ENCODE assay signal across 17 mouse cellular contexts in genomic region chr11:117040829-117041228, GRCm38 (mm10).
"Had no signal": no experiment of that assay in that cellular context is flagged by ENCODE, and none has a peak within 500 bp of the region (broad histone marks: within the 10 kb centered on the region; RNA-seq: fewer than 3 reads in every experiment).

No protein-coding gene starts in this region.

- DNase-seq: kidney, adult 11 months; kidney, adult 8-10 months; kidney, postnatal 10 days; kidney, postnatal 36 days; left cerebral cortex, postnatal 4 days; liver, embryonic 13.5 days; lung, adult 2 months; lung, postnatal 14 days; lung, postnatal 4 days; thymus, adult 18-20 months; thymus, postnatal 36 days had no signal

- H3K9ac ChIP-seq: kidney, embryonic 15.5 days; liver, embryonic 13.5 days; midbrain, embryonic 15.5 days; neural tube, embryonic 15.5 days had no signal

- ATAC-seq: midbrain, embryonic 15.5 days had no signal

- H3K27ac ChIP-seq: kidney, embryonic 15.5 days; left cerebral cortex, adult 2 months; liver, embryonic 13.5 days; midbrain, embryonic 15.5 days; neural tube, embryonic 15.5 days had no signal

- H3K27me3 ChIP-seq: midbrain, embryonic 15.5 days; neural tube, embryonic 15.5 days had no signal

- H3K4me3 ChIP-seq: kidney, embryonic 15.5 days; left cerebral cortex, adult 2 months; liver, embryonic 13.5 days; midbrain, embryonic 15.5 days; myocyte; neural tube, embryonic 15.5 days had no signal

- H3K4me2 ChIP-seq: kidney, embryonic 15.5 days; liver, embryonic 13.5 days; midbrain, embryonic 11.5 days; midbrain, embryonic 15.5 days; neural tube, embryonic 15.5 days had no signal

- H3K36me3 ChIP-seq: kidney, embryonic 15.5 days; liver, embryonic 13.5 days; midbrain, embryonic 15.5 days; neural tube, embryonic 15.5 days had no signal

- H3K4me1 ChIP-seq: liver, embryonic 13.5 days had no signal

- H3K9me3 ChIP-seq: kidney, embryonic 15.5 days; liver, embryonic 13.5 days; midbrain, embryonic 15.5 days; neural tube, embryonic 15.5 days had no signal
